Mouse (Mus musculus): ENCODE results near the gene Adora1. TPM values are rescaled to one million over a fixed set of nuclear protein-coding genes. Genes with fewer than 3 reads are reported as not detected.
A peak's percentile ranks its signal among the peaks of the same experiment; 100 is the strongest.

Gene Adora1
- polyA plus RNA-seq, 1 experiment from 2014 or later, result 3.2 TPM

- no peak overlapping the region for H3K4me2 ChIP-seq (replicated peaks)
- ATAC-seq (ENCODE audit: low FRiP score, low read depth), result no peak
- no peak overlapping the region for H3K27ac ChIP-seq
- no peaks in the 10 kb centered on the region for H3K4me1 ChIP-seq
- H3K4me3 ChIP-seq, result no peak overlapping the region
- no peak overlapping the region for H3K9ac ChIP-seq
- 0 out of 2 replicates have a peak, but pooled peaks cover 3% of the 10 kb centered on the region for H3K27me3 ChIP-seq
- peaks cover 6% of the 10 kb centered on the region; the same call in 1 of the 2 replicates for H3K9me3 ChIP-seq
- H3K36me3 ChIP-seq, result no peaks in the 10 kb centered on the region
- WGBS, result 71% methylated on average over 3 of the region's 3 CpGs
These were observed 80.6 kb downstream of the Adora1 start for GRCm38 (mm10) chr1:134154655-134155054.

DNA sequence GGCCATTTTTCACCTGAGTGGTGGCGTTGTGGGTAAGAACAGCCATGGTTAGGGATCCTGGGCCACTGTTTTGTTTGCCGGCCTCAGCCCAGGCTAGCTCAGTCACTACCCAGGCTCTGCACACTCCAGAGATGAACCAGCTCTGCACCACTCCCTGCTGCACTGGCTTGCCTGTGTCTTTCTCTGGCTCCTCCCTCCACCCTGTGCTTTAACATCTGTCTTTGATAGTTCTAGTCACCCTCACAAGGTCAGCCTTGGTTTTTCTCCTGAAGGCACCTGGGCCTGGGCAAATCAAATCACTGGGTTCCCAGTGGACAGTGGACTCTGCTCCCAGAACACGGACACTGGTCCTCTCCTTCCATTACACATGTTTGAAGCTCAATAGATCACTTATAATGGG lies 81.1 kb downstream of the Adora1 start:
- H3K36me3 ChIP-seq, result no peaks in the 10 kb centered on the region
- 0 out of 2 replicates have a peak, but pooled peaks cover 3% of the 10 kb centered on the region for H3K27me3 ChIP-seq
- no peaks in the 10 kb centered on the region for H3K4me1 ChIP-seq
- H3K27ac ChIP-seq, result no peak overlapping the region
- no peak for ATAC-seq (ENCODE audit: low FRiP score, low read depth)
- WGBS, result 88% methylated on average over 3 of the region's 3 CpGs
- H3K4me2 ChIP-seq (replicated peaks), result no peak overlapping the region
- H3K4me3 ChIP-seq, result no peak overlapping the region
- no peak overlapping the region for H3K9ac ChIP-seq
- peaks cover 6% of the 10 kb centered on the region; the same call in 1 of the 2 replicates for H3K9me3 ChIP-seq

GRCm38 (mm10) chr1:134152626-134153590 lies 82.3 kb downstream of the Adora1 start:
- Histone ChIP-seq H3K27ac (no peak overlapping the region), H3K4me2 (replicated peaks) (no peak overlapping the region), H3K4me1 (no peaks in the 10 kb centered on the region), H3K27me3 (0 out of 2 replicates have a peak, but pooled peaks cover 3% of the 10 kb centered on the region), H3K4me3 (no peak overlapping the region), H3K9me3 (peaks cover 6% of the 10 kb centered on the region; the same call in 1 of the 2 replicates), H3K36me3 (no peaks in the 10 kb centered on the region), H3K9ac (no peak overlapping the region)
- WGBS, result 77% methylated on average over 21 of the region's 21 CpGs
- no peak for ATAC-seq (ENCODE audit: low FRiP score, low read depth)

DNA sequence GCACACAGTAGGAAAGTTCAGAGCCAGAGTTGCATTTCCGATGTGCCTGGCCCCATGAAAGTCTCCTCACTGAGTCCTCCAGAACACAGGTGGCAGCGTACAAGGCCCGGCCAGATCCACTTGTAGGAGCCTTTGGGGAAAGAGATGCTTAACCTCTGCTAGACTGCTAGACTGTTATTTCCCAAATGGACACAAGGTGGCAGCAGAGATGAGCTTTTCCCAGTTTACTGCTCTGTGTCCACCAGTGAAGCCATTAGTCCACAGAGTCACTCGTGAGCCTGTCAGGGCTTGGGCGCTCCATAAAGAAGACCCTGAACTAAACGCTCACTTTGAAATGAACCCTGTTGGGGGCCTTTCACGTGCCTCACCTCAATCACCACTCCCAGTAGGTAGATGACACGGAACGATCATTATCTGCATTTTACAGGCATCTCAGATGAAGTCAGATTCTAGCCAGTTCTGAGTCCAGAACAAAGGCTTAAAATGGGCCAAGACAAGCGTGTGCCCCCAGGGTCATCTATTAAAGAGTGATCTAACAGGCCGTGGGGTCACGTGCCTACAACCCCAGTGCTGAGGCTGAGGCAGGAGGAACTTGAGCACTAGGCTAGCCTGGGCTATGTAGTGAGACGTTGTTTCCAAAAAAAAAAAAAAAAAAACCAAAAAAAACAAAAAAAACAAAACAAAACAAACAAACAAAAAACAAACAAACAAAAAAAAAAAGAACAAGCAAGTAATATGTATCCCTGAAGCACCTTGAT lies 83.4 kb downstream of the Adora1 start:
- Histone ChIP-seq H3K4me3 (no peak overlapping the region), H3K36me3 (no peaks in the 10 kb centered on the region), H3K4me2 (replicated peaks) (no peak overlapping the region), H3K9ac (no peak overlapping the region), H3K27me3 (0 out of 2 replicates have a peak, but pooled peaks cover 3% of the 10 kb centered on the region), H3K27ac (no peak overlapping the region), H3K9me3 (peaks cover 6% of the 10 kb centered on the region; the same call in 1 of the 2 replicates), H3K4me1 (no peaks in the 10 kb centered on the region)
- WGBS, result 33% methylated on average over 13 of the region's 13 CpGs
- ATAC-seq (ENCODE audit: low FRiP score, low read depth), result peak; percentile 83; the same call in 1 of the 2 replicates

GRCm38 (mm10) chr1:134150745-134151144 lies 84.5 kb downstream of the Adora1 start:
- no peaks in the 10 kb centered on the region for H3K36me3 ChIP-seq
- no peak overlapping the region for H3K4me2 ChIP-seq (replicated peaks)
- H3K4me3 ChIP-seq, result no peak overlapping the region
- 92% methylated on average over 9 of the region's 9 CpGs for WGBS
- H3K27ac ChIP-seq, result no peak overlapping the region
- no peak overlapping the region for H3K9ac ChIP-seq
- peaks cover 6% of the 10 kb centered on the region; the same call in 1 of the 2 replicates for H3K9me3 ChIP-seq
- H3K27me3 ChIP-seq, result 0 out of 2 replicates have a peak, but pooled peaks cover 3% of the 10 kb centered on the region
- ATAC-seq (ENCODE audit: low FRiP score, low read depth), result no peak
- 0 out of 2 replicates have a peak, but pooled peaks cover 3% of the 10 kb centered on the region for H3K4me1 ChIP-seq

GRCm38 (mm10) chr1:134150076-134150475 lies 85.2 kb downstream of the Adora1 start:
- Histone ChIP-seq H3K4me3 (no peak overlapping the region), H3K36me3 (no peaks in the 10 kb centered on the region), H3K27me3 (0 out of 2 replicates have a peak, but pooled peaks cover 3% of the 10 kb centered on the region), H3K4me1 (0 out of 2 replicates have a peak, but pooled peaks cover 4% of the 10 kb centered on the region), H3K9ac (no peak overlapping the region), H3K4me2 (replicated peaks) (no peak overlapping the region), H3K9me3 (peaks cover 4% of the 10 kb centered on the region; the same call in 1 of the 2 replicates), H3K27ac (no peak overlapping the region)
- ATAC-seq (ENCODE audit: low FRiP score, low read depth), result no peak
- WGBS, result 48% methylated on average over 8 of the region's 8 CpGs

Other genes with a start within 250 kb of the Adora1 start
- 42.1 and 48.5 TPM in 2 replicates for gene Fmod, start 198.2 kb downstream of the Adora1 start, polyA plus RNA-seq (2015; fragmentation: Nextera tagmentation; extraction: Ambion mirVana)
- gene Btg2, start 156.3 kb downstream of the Adora1 start, polyA plus RNA-seq (2015; fragmentation: Nextera tagmentation; extraction: Ambion mirVana), result 27.1 and 28.2 TPM in 2 replicates
- gene Chit1, start 124.2 kb downstream of the Adora1 start, polyA plus RNA-seq (2015; fragmentation: Nextera tagmentation; extraction: Ambion mirVana), result 0.17 and 0.26 TPM in 2 replicates
- 11.6 and 12.1 TPM in 2 replicates for gene Chil1, start 53.3 kb downstream of the Adora1 start, polyA plus RNA-seq (2015; fragmentation: Nextera tagmentation; extraction: Ambion mirVana)
- gene Mybph, start 42.0 kb downstream of the Adora1 start, polyA plus RNA-seq (2015; fragmentation: Nextera tagmentation; extraction: Ambion mirVana), result 89.8 and 93.2 TPM in 2 replicates
- gene Myog, start 54.6 kb upstream of the Adora1 start, polyA plus RNA-seq (2015; fragmentation: Nextera tagmentation; extraction: Ambion mirVana), result 171 and 190 TPM in 2 replicates
- gene Ppfia4, start 97.5 kb upstream of the Adora1 start, polyA plus RNA-seq (2015; fragmentation: Nextera tagmentation; extraction: Ambion mirVana), result 10.3 and 10.4 TPM in 2 replicates
- gene Tmem183a, start 126.5 kb upstream of the Adora1 start, polyA plus RNA-seq (2015; fragmentation: Nextera tagmentation; extraction: Ambion mirVana), result 81.0 and 90.9 TPM in 2 replicates
- gene 4933406M09Rik, start 150.5 kb upstream of the Adora1 start, polyA plus RNA-seq (2015; fragmentation: Nextera tagmentation; extraction: Ambion mirVana), result not detected in 2 replicates
- gene Cyb5r1, start 170.1 kb upstream of the Adora1 start, polyA plus RNA-seq (2015; fragmentation: Nextera tagmentation; extraction: Ambion mirVana), result 41.9 and 43.1 TPM in 2 replicates
- 86.3 and 89.6 TPM in 2 replicates for gene Adipor1, start 179.9 kb upstream of the Adora1 start, polyA plus RNA-seq (2015; fragmentation: Nextera tagmentation; extraction: Ambion mirVana)
- 29.4 and 29.9 TPM in 2 replicates for gene Klhl12, start 220.1 kb upstream of the Adora1 start, polyA plus RNA-seq (2015; fragmentation: Nextera tagmentation; extraction: Ambion mirVana)

Measured in limb, embryonic 13.5 days (tissue).